Mouse (Mus musculus) lung, postnatal 4 days (tissue): Measurements from ENCODE around the gene Rufy2.
"Not testable (repeated sequence)": the region's sequence is repeated elsewhere in the genome, so short reads cannot be mapped to it uniquely, and the experiment has no call there.

Experiments
- DNase-seq, 2 experiments: peaks; one replicate each; pipeline ENCODE4 v3.0.0; 2021

Gene Rufy2

GRCm38 (mm10) chr10:63053007-63053406, 73.0 kb downstream of the Rufy2 start:
- DNase-seq = no peak

GRCm38 (mm10) chr10:63054071-63054470, 74.0 kb downstream of the Rufy2 start:
- not testable (repeated sequence) for DNase-seq

GRCm38 (mm10) chr10:63054586-63054985, 74.6 kb downstream of the Rufy2 start:
- DNase-seq = no peak

- peak; percentile 44 to 45 for DNase-seq
These were observed 77.1 kb downstream of the Rufy2 start for GRCm38 (mm10) chr10:63056966-63057750.

GRCm38 (mm10) chr10:63059862-63060261, 79.8 kb downstream of the Rufy2 start, which contains the start of gene Pbld1:
TSS of gene Pbld1 (plus strand) at chr10:63060162.
- DNase-seq = no peak

- DNase-seq = peak; percentile 44 to 59
These were observed 80.4 kb downstream of the Rufy2 start for GRCm38 (mm10) chr10:63060406-63060805.

- DNase-seq = no peak
These were observed 81.2 kb downstream of the Rufy2 start for GRCm38 (mm10) chr10:63061266-63061665.

- no peak for DNase-seq
These were observed 82.7 kb downstream of the Rufy2 start for GRCm38 (mm10) chr10:63062696-63063095.

- no peak for DNase-seq
These were observed 83.3 kb downstream of the Rufy2 start for GRCm38 (mm10) chr10:63063365-63063764.

GRCm38 (mm10) chr10:63064516-63064915, 84.5 kb downstream of the Rufy2 start:
- no peak for DNase-seq

GRCm38 (mm10) chr10:63065561-63065960, 85.5 kb downstream of the Rufy2 start:
- DNase-seq = no peak

- peak; percentile 76 to 85 for DNase-seq
These were observed 86.0 kb downstream of the Rufy2 start for GRCm38 (mm10) chr10:63065988-63066387.
